Mouse (Mus musculus) lung, postnatal 0 days (tissue): ENCODE data around the gene Rexo2.

Experiments
- CTCF ChIP-seq: IDR thresholded peaks from 2 replicates; pipeline ENCODE4 v1.5.1; 2016; ENCODE audit warnings: antibody characterized with exemption, mild to moderate bottlenecking
- EP300 ChIP-seq: IDR thresholded peaks from 2 replicates; pipeline ENCODE4 v1.6.1; 2016; ENCODE audit warnings: antibody characterized with exemption, mild to moderate bottlenecking, control low read depth

DNA sequence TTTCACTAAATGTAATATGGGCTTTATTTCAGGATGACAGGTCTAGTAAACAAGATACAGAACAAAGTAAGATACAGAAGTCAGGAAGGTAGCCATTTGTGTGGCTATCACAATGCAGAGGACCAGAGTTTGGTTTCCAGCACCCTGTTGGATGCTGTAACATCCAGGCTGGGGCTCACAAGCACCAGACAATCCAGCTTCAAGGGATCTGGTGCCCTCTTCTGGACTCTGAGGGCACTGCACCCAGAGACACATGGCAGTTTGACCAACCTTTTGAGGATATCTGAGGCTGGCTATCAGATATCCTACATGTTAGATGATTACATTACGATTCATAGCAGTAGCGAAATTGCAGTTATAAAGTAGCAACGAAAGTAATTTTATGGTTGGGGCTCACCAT is 14.8 kb downstream of the Rexo2 start:
- TF ChIP-seq CTCF (peak; percentile 55), EP300 (no peak)
